Mouse (Mus musculus) G1E (cell line): ENCODE measurements at regions not wholly inside any gene's neighbourhood (a gene's known extent, or its start where the extent isn't known, plus 50 kb on each side); places are given as distances from the start of the nearest gene placed in this dataset.

ENCODE experiments used
- ATAC-seq: 2 replicates; pipeline ENCODE4 v1.8.0; 2016; ENCODE audit warnings: mild to moderate bottlenecking; ENCODE audit not compliant: insufficient number of reproducible peaks, poor library complexity, low FRiP score, severe bottlenecking; ENCODE audit errors: extremely low read depth
- DNase-seq: peaks from one replicate; pipeline ENCODE4 v3.0.0; 2012; ENCODE audit warnings: low spot score
- H3K27me3 ChIP-seq: 2 replicates; pipeline ENCODE4 v1.6.1; 2012; ENCODE audit warnings: mild to moderate bottlenecking, low read length, inconsistent platforms; ENCODE audit not compliant: insufficient read depth
- H3K36me3 ChIP-seq: replicated peaks from 2 replicates; pipeline ENCODE3; 2012; ENCODE audit warnings: mild to moderate bottlenecking, inconsistent platforms
- H3K4me1 ChIP-seq: 2 replicates; pipeline ENCODE4 v1.6.1; 2012; ENCODE audit warnings: low read depth, low read length, inconsistent platforms, mixed read lengths; ENCODE audit not compliant: insufficient read depth
- H3K4me3 ChIP-seq: 2 replicates; pipeline ENCODE4 v1.5.1; 2012; ENCODE audit warnings: low read depth, mild to moderate bottlenecking, inconsistent platforms, low read length, moderate library complexity, mixed read lengths
- H3K9me3 ChIP-seq: replicated peaks from 2 replicates; pipeline ENCODE4 v1.6.1; 2012; ENCODE audit warnings: inconsistent platforms
- CTCF ChIP-seq: IDR thresholded peaks from 2 replicates; pipeline ENCODE4 v1.5.1; 2012; ENCODE audit warnings: low read depth, low read length, inconsistent platforms, mixed read lengths
- GATA1 ChIP-seq: IDR thresholded peaks from 2 replicates; pipeline ENCODE4 v1.6.1; 2012; ENCODE audit warnings: borderline replicate concordance, low read length, inconsistent platforms, mixed read lengths
- GATA2 ChIP-seq: IDR thresholded peaks from 2 replicates; pipeline ENCODE4 v1.6.1; 2012; ENCODE audit warnings: low read depth, low read length, inconsistent platforms, borderline replicate concordance
- POLR2AphosphoS5 ChIP-seq: IDR thresholded peaks from 2 replicates; pipeline ENCODE4 v1.6.1; 2012; ENCODE audit warnings: low read depth, low read length, inconsistent platforms; ENCODE audit not compliant: insufficient replicate concordance
- TAL1 ChIP-seq: conservative IDR thresholded peaks from 2 replicates; pipeline ENCODE4 v1.6.1; 2012; ENCODE audit warnings: low read depth, low read length, inconsistent platforms, mixed read lengths

- ATAC-seq (no peak), DNase-seq (no peak)
- TF ChIP-seq TAL1, result no peak
- TF ChIP-seq GATA1, result no peak
- no peak for TF ChIP-seq POLR2AphosphoS5
- Histone ChIP-seq H3K4me3 (no peak overlapping the region), H3K27me3 (no peaks in the 10 kb centered on the region), H3K9me3 (peaks cover 77% of the 10 kb centered on the region), H3K4me1 (no peaks in the 10 kb centered on the region), H3K36me3 (no peaks in the 10 kb centered on the region)
These were observed 119.6 kb upstream of the Tbx3 start for GRCm38 (mm10) chr5:119550916-119551315.

GRCm38 (mm10) chr5:119553469-119553868 lies 117.0 kb upstream of the Tbx3 start:
- no peaks in the 10 kb centered on the region for H3K27me3 ChIP-seq
- DNase-seq, result no peak
- no peaks in the 10 kb centered on the region for H3K36me3 ChIP-seq
- no peaks in the 10 kb centered on the region for H3K4me1 ChIP-seq
- no peak for TF ChIP-seq CTCF
- peaks cover 73% of the 10 kb centered on the region for H3K9me3 ChIP-seq
- no peak overlapping the region for H3K4me3 ChIP-seq
- ATAC-seq, result no peak

- H3K9me3 ChIP-seq, result peaks cover 83% of the 10 kb centered on the region
- no peak for TF ChIP-seq GATA2
- TF ChIP-seq TAL1, result no peak
- TF ChIP-seq CTCF, result no peak
- TF ChIP-seq GATA1, result no peak
- TF ChIP-seq POLR2AphosphoS5, result no peak
- ATAC-seq, result no peak
These were observed 113.4 kb upstream of the Tbx3 start for GRCm38 (mm10) chr5:119557071-119557470.

GRCm38 (mm10) chr5:119559696-119560095 lies 110.8 kb upstream of the Tbx3 start:
- Histone ChIP-seq H3K9me3 (peaks cover 80% of the 10 kb centered on the region), H3K4me3 (no peak overlapping the region), H3K4me1 (no peaks in the 10 kb centered on the region), H3K36me3 (no peaks in the 10 kb centered on the region), H3K27me3 (no peaks in the 10 kb centered on the region)
- no peak for TF ChIP-seq GATA1
- DNase-seq (no peak), ATAC-seq (no peak)

More at GRCm38 (mm10) chr5:119557071-119557470, 113.4 kb upstream of the Tbx3 start:
- Histone ChIP-seq H3K36me3 (no peaks in the 10 kb centered on the region), H3K4me3 (no peak overlapping the region), H3K4me1 (no peaks in the 10 kb centered on the region), H3K27me3 (no peaks in the 10 kb centered on the region)
- DNase-seq, result no peak

GRCm38 (mm10) chr5:119560392-119560791 lies 110.1 kb upstream of the Tbx3 start:
- Histone ChIP-seq H3K36me3 (no peaks in the 10 kb centered on the region), H3K9me3 (peaks cover 74% of the 10 kb centered on the region), H3K4me1 (no peaks in the 10 kb centered on the region), H3K27me3 (no peaks in the 10 kb centered on the region), H3K4me3 (no peak overlapping the region)
- no peak for DNase-seq
- TF ChIP-seq GATA1 (no peak), CTCF (no peak), POLR2AphosphoS5 (no peak), TAL1 (no peak)
- no peak for ATAC-seq

DNA sequence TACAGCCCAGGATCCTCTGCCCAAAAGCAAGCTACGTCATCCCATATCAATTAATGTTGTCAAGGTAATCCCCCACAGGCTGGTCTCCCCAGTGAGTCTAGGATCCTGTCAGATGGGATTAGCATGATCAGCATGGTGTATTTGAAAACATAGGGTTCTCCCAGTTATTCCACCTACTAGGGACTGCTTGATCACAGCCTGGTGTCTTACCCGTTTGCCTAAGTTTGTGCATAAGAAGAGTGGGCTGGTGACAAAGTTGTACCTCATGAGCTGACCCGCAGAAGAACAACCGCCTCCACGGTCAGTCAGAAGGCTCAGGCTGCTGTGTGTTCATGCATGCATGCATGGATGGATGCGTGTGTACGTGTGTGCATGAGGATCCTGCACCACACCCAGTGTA lies 108.9 kb upstream of the Tbx3 start:
- TF ChIP-seq POLR2AphosphoS5, result no peak
- no peak for TF ChIP-seq GATA1
- TF ChIP-seq GATA2, result no peak
- no peak for TF ChIP-seq CTCF
- TF ChIP-seq TAL1, result no peak
- Histone ChIP-seq H3K27me3 (no peaks in the 10 kb centered on the region), H3K4me1 (no peaks in the 10 kb centered on the region), H3K36me3 (no peaks in the 10 kb centered on the region), H3K4me3 (no peak overlapping the region), H3K9me3 (peaks cover 75% of the 10 kb centered on the region)
- no peak for ATAC-seq
- DNase-seq, result no peak

DNA sequence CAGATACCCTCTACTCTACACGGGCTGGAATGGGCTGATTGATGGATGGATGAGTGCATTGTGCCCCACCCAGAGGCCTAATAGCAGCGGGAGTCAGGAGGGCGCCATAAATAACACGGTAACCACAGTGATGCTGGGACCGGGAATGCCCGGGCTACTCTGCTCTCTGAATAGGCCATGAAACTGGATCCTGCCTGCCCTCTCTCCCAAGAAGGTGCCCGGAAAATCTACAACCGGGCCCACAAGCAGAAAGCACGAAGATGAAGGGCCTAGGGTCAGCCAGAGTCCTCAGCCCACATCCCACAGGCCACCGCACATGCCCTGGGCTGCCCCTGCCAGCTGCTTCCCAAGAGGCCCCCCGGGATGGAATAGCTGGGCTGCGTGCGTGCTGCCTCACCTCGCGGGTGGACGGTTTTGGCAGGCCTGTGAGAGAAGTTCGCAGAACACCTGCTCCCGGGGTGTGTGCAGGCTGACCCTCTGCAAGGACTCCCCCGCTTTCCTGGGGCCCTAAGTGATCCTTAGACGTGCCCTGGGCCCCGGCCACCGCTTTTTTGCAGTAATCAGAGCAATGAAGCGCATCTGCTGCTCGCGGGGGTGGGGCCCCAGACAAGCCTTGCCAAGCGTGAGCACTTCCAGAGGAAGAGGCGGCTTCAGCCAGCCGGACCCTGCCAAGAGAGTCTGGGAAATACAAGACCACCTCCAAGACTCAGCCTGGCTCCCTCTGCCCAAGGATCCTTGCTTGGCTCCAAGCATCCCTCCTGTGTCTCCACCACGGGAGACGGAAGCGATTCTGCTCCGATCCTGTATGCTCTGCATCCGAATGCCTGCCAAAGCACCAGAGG lies 106.7 kb upstream of the Tbx3 start:
- Histone ChIP-seq H3K4me1 (no peaks in the 10 kb centered on the region), H3K4me3 (no peak overlapping the region; the same call in 1 of the 2 replicates), H3K36me3 (no peaks in the 10 kb centered on the region), H3K27me3 (no peaks in the 10 kb centered on the region), H3K9me3 (peaks cover 77% of the 10 kb centered on the region)
- TF ChIP-seq GATA2 (no peak), TAL1 (no peak), POLR2AphosphoS5 (no peak), GATA1 (no peak), CTCF (no peak)
- ATAC-seq (no peak), DNase-seq (no peak)
